Mouse (Mus musculus) embryonic fibroblast, embryonic 13.5 days (primary cell): ENCODE results near the gene Olfr1328.
"Not testable (repeated sequence)": the region's sequence is repeated elsewhere in the genome, so short reads cannot be mapped to it uniquely, and the experiment has no call there.

Experiments used
- CTCF ChIP-seq: IDR thresholded peaks from 2 replicates; pipeline ENCODE4 v1.5.1; 2011; ENCODE audit warnings: mild to moderate bottlenecking, control low read depth, low read length, moderate library complexity, borderline replicate concordance; ENCODE audit not compliant: insufficient read depth
- POLR2A ChIP-seq: IDR thresholded peaks from 2 replicates; pipeline ENCODE4 v1.6.1; 2011; ENCODE audit warnings: low read depth, mild to moderate bottlenecking, control low read depth, low read length, moderate library complexity

GRCm38 (mm10) chr4:118917365-118917764 lies 21.0 kb downstream of the Olfr1328 start, which contains the start of gene Olfr1329:
- TF ChIP-seq CTCF, POLR2A: not testable (repeated sequence)
